Mouse (Mus musculus): Measurements from ENCODE around the gene Kel. TPM values are rescaled to one million over a fixed set of nuclear protein-coding genes. Genes with fewer than 3 reads are reported as not detected.

Kel gene
- total and polyA plus RNA-seq, 2 experiments from 2014 or later: 0.06 TPM; not detected in 1

- ATAC-seq (no peak), DNase-seq (ENCODE audit: low spot score) (no peak)
- Histone ChIP-seq H3K36me3 (ENCODE audit: insufficient read depth, low read length) (no peaks in the 10 kb centered on the region), H3K4me2 (ENCODE audit: low read depth, low read length) (no peak overlapping the region), H3K9ac (replicated peaks; ENCODE audit: low read length) (no peak overlapping the region), H3K9me3 (ENCODE audit: low read length) (no peaks in the 10 kb centered on the region), H3K27me3 (ENCODE audit: insufficient read depth, low read length) (no peaks in the 10 kb centered on the region), H3K4me1 (ENCODE audit: insufficient read depth, low read length) (no peaks in the 10 kb centered on the region), H3K27ac (no peak overlapping the region), H3K4me3 (ENCODE audit: low read length) (no peak overlapping the region)
- TF ChIP-seq CTCF (IDR thresholded peaks at IDR 0.05; ENCODE audit: low read depth): no peak
- 90% methylated on average over 5 of the region's 5 CpGs for WGBS
Measured at GRCm38 (mm10) chr6:41684911-41685310, 19.2 kb downstream of the Kel start.

GRCm38 (mm10) chr6:41684131-41684530 is 20.0 kb downstream of the Kel start, which contains the start of gene Llcfc1:
Gene Llcfc1, plus strand, starts transcription at chr6:41684431.
- Histone ChIP-seq H3K27ac (no peak within 1 kb of the TSS), H3K36me3 (ENCODE audit: insufficient read depth, low read length) (no peaks in the 10 kb centered on the region), H3K4me1 (ENCODE audit: insufficient read depth, low read length) (no peaks in the 10 kb centered on the region), H3K4me3 (ENCODE audit: low read length) (no peak within 1 kb of the TSS), H3K9ac (replicated peaks; ENCODE audit: low read length) (no peak within 1 kb of the TSS), H3K9me3 (ENCODE audit: low read length) (no peaks in the 10 kb centered on the region), H3K4me2 (ENCODE audit: low read depth, low read length) (no peak within 1 kb of the TSS), H3K27me3 (ENCODE audit: insufficient read depth, low read length) (no peaks in the 10 kb centered on the region)
- ATAC-seq (no peak), DNase-seq (ENCODE audit: low spot score) (no peak)
- TF ChIP-seq CTCF (IDR thresholded peaks at IDR 0.05; ENCODE audit: low read depth): no peak
- WGBS: 79% methylated on average over 2 of the region's 2 CpGs

- no peak overlapping the region for H3K27ac ChIP-seq
- H3K4me2 ChIP-seq (ENCODE audit: low read depth, low read length): no peak overlapping the region
- no peak overlapping the region for H3K9ac ChIP-seq (replicated peaks; ENCODE audit: low read length)
- ATAC-seq: no peak
- no peaks in the 10 kb centered on the region for H3K36me3 ChIP-seq (ENCODE audit: insufficient read depth, low read length)
- no peaks in the 10 kb centered on the region for H3K27me3 ChIP-seq (ENCODE audit: insufficient read depth, low read length)
- DNase-seq (ENCODE audit: low spot score): no peak
- H3K9me3 ChIP-seq (ENCODE audit: low read length): no peaks in the 10 kb centered on the region
- WGBS: 87% methylated on average over 5 of the region's 5 CpGs
- no peak for TF ChIP-seq CTCF (IDR thresholded peaks at IDR 0.05; ENCODE audit: low read depth)
- no peak overlapping the region for H3K4me3 ChIP-seq (ENCODE audit: low read length)
- no peaks in the 10 kb centered on the region for H3K4me1 ChIP-seq (ENCODE audit: insufficient read depth, low read length)
Measured at GRCm38 (mm10) chr6:41681656-41682055, 22.5 kb downstream of the Kel start.

GRCm38 (mm10) chr6:41680669-41681068 is 23.5 kb downstream of the Kel start, which contains the start of gene Trpv5:
Gene Trpv5, minus strand, starts transcription at chr6:41680769.
- TF ChIP-seq CTCF (IDR thresholded peaks at IDR 0.05; ENCODE audit: low read depth): no peak
- H3K9ac ChIP-seq (replicated peaks; ENCODE audit: low read length): no peak within 1 kb of the TSS
- no peak within 1 kb of the TSS for H3K4me3 ChIP-seq (ENCODE audit: low read length)
- WGBS: 87% methylated on average over 1 of the region's 1 CpGs
- no peaks in the 10 kb centered on the region for H3K9me3 ChIP-seq (ENCODE audit: low read length)
- H3K36me3 ChIP-seq (ENCODE audit: insufficient read depth, low read length): no peaks in the 10 kb centered on the region
- H3K27me3 ChIP-seq (ENCODE audit: insufficient read depth, low read length): no peaks in the 10 kb centered on the region
- DNase-seq (ENCODE audit: low spot score) (no peak), ATAC-seq (no peak)
- H3K4me1 ChIP-seq (ENCODE audit: insufficient read depth, low read length): no peaks in the 10 kb centered on the region
- no peak within 1 kb of the TSS for H3K4me2 ChIP-seq (ENCODE audit: low read depth, low read length)
- no peak within 1 kb of the TSS for H3K27ac ChIP-seq

GRCm38 (mm10) chr6:41676530-41676929 is 27.6 kb downstream of the Kel start:
- no peak overlapping the region for H3K4me3 ChIP-seq (ENCODE audit: low read length)
- H3K4me1 ChIP-seq (ENCODE audit: insufficient read depth, low read length): no peaks in the 10 kb centered on the region
- no peaks in the 10 kb centered on the region for H3K36me3 ChIP-seq (ENCODE audit: insufficient read depth, low read length)
- H3K9me3 ChIP-seq (ENCODE audit: low read length): no peaks in the 10 kb centered on the region
- H3K27me3 ChIP-seq (ENCODE audit: insufficient read depth, low read length): no peaks in the 10 kb centered on the region
- H3K27ac ChIP-seq: no peak overlapping the region
- TF ChIP-seq CTCF (IDR thresholded peaks at IDR 0.05; ENCODE audit: low read depth): no peak
- WGBS: 91% methylated on average over 2 of the region's 2 CpGs
- DNase-seq (ENCODE audit: low spot score) (no peak), ATAC-seq (no peak)
- H3K9ac ChIP-seq (replicated peaks; ENCODE audit: low read length): no peak overlapping the region
- H3K4me2 ChIP-seq (ENCODE audit: low read depth, low read length): no peak overlapping the region

GRCm38 (mm10) chr6:41662320-41662719 is 41.8 kb downstream of the Kel start:
- peak; percentile 41 for TF ChIP-seq CTCF (IDR thresholded peaks at IDR 0.05; ENCODE audit: low read depth)
- no peak overlapping the region for H3K9ac ChIP-seq (replicated peaks; ENCODE audit: low read length)
- no peak overlapping the region for H3K27ac ChIP-seq
- H3K4me1 ChIP-seq (ENCODE audit: insufficient read depth, low read length): no peaks in the 10 kb centered on the region
- no peak for ATAC-seq
- no peaks in the 10 kb centered on the region for H3K36me3 ChIP-seq (ENCODE audit: insufficient read depth, low read length)
- H3K4me2 ChIP-seq (ENCODE audit: low read depth, low read length): no peak overlapping the region
- 35% methylated on average over 2 of the region's 2 CpGs for WGBS
- H3K4me3 ChIP-seq (ENCODE audit: low read length): no peak overlapping the region
- H3K27me3 ChIP-seq (ENCODE audit: insufficient read depth, low read length): no peaks in the 10 kb centered on the region
- H3K9me3 ChIP-seq (ENCODE audit: low read length): no peaks in the 10 kb centered on the region
- DNase-seq (ENCODE audit: low spot score): no peak

GRCm38 (mm10) chr6:41658487-41658886 is 45.7 kb downstream of the Kel start:
- DNase-seq (ENCODE audit: low spot score) (no peak), ATAC-seq (no peak)
- TF ChIP-seq CTCF (IDR thresholded peaks at IDR 0.05; ENCODE audit: low read depth): no peak
- Histone ChIP-seq H3K4me1 (ENCODE audit: insufficient read depth, low read length) (no peaks in the 10 kb centered on the region), H3K27ac (no peak overlapping the region), H3K9ac (replicated peaks; ENCODE audit: low read length) (no peak overlapping the region), H3K4me2 (ENCODE audit: low read depth, low read length) (no peak overlapping the region), H3K36me3 (ENCODE audit: insufficient read depth, low read length) (no peaks in the 10 kb centered on the region), H3K27me3 (ENCODE audit: insufficient read depth, low read length) (no peaks in the 10 kb centered on the region), H3K9me3 (ENCODE audit: low read length) (no peaks in the 10 kb centered on the region), H3K4me3 (ENCODE audit: low read length) (no peak overlapping the region)
- 84% methylated on average over 1 of the region's 1 CpGs for WGBS
